Mouse (Mus musculus) kidney, postnatal 14 days (tissue): ENCODE measurements around the gene Wwc2.

Experiments used
- DNase-seq: peaks from one replicate; pipeline ENCODE4 v3.0.0; 2022; ENCODE audit warnings: mixed read lengths

Gene Wwc2

GRCm38 (mm10) chr8:47939217-47939616, 51.5 kb downstream of the Wwc2 start:
- no peak for DNase-seq

- no peak for DNase-seq
These were observed 54.3 kb downstream of the Wwc2 start for GRCm38 (mm10) chr8:47936386-47936785.

DNA sequence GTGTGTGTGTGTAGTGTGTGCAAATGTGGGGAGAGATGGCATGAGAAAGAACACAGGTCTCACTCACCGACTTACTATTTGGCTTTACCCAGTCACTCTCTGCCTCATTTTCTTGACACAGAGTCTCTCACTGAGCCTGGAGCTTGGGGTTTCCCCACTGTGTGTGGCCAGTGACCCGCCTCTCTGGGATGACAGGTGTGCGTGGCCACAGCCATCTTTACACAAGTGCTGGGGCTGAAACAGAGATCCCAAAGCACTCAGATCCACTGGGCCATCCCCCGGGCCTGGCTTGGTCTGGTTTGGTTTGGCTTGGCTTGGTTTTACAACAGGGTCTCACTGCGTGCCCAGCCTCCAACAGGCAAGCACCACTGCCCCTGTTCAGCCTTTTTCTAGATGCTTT, 55.3 kb downstream of the Wwc2 start:
- no peak for DNase-seq

- no peak for DNase-seq
These were observed 57.6 kb downstream of the Wwc2 start for GRCm38 (mm10) chr8:47933087-47933486.

DNA sequence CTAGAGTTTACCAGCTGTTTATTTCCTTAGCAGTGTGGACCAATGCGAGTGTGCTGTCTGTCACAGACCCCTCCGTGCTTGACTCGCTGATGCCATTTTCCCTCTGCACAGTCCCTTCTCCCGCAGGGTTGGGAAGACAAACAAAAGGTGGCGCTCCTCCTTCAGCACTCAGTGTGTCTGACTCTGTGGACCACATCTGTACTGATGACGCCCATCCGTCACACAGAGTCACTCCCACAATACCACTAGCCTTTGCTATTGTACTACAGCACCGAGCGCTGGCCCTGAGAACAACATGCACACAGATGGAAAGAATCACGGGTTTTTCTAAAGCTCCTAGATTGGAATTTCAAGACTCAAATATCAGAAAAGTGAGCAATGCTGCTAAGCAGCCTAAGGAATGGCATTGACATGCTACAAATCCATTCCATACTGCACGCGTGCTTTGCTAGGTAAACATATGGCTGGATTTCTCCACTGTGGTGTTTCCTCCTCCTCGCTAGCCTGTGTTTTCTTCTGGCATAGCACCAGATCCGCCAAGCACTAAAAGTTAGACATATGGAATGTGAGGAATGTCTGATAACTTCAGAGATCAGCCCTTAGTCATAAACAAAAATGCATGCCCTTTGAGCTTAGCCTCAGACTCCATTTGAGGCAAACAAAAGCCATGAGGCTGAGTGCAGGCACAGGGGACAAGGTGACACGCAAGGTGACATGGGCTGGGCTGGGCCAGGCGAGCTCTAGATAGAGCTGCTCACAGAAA, 58.5 kb downstream of the Wwc2 start:
- peak; percentile 65 for DNase-seq

DNA sequence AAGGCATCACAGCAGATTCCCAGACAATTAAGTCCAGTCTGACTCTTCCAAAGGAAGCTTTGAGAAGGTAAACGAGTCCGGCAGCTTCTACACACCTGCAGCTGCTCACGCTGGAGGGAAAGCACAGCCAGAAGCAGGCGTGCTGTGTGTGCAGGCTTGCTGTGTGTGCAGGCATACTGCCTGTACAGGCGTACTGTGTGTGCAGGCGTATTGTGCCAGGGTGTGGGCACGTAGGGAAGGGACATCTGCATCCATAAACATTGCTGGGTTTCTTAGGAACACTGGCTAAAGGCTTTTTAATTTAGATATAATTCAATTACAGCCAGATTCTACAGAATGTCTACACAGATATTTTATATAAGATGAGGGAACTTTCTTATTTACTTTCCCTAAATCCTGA, 59.4 kb downstream of the Wwc2 start:
- no peak for DNase-seq

DNA sequence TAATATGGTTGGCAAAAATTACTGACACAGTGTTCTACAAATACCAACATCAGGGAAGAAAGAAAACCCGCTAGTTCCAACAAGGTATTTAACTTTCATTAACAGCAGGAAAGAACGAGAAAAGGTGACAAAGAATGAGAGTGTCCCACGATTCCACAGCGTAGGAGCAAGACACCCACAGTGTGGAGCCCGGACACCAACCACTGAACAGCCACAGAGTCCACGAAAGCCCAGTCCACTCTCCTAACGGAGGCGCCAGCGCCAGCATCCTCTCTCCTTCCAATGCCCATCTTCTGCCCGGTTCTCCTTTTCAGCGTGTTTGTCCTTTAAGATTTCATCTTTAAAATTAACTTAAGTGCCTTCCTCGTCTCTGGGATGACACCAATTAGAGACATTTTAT, 61.1 kb downstream of the Wwc2 start:
- no peak for DNase-seq

DNA sequence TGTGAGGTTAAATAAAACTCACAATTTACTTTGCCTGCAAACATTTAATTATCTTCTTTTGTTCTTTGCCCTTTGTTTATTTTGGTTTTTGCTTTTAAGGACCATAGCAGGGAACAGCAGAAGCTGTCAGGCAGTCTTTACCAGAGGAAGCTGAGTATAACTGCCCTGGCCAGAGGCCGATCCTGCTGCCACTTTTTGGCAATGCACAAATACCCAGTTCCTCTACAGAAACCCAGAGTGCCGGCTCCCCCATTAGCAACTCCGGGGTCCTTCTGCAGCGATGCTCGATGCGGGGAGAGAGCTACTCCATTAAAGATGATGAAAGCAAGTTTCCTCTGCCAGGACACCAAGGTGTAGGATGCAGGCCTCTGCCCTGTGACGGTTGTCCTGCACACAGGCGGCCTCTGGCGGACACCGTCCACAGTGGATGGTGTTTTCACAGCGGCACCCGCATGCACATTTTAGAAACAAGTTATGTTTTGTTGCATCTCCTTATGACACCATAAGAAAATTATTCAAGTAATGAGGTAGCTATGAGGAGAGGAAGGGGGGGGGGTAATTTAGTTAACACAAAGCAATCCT, 62.0 kb downstream of the Wwc2 start:
- DNase-seq = no peak

DNA sequence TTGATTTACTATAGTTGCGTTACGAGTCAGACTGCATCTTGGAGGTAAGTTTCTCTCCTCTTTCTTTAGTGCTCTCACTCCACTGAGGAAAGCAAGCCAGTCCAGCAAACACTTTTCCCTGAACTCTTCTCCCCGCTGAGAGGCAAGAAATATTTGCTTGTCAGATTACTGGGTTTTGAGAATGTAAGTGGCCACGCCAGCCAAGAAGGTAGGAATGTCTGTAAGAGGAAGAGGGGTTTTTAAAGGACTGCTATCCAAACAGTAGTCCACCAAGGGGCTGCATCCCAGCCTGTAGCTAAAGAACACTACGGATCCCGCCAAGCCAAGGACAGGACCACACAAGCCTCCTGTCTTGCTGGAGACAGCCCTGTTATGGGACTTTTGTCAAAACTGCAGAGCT, 65.8 kb downstream of the Wwc2 start:
- DNase-seq = no peak

- no peak for DNase-seq
These were observed 67.9 kb downstream of the Wwc2 start for GRCm38 (mm10) chr8:47922816-47923215.

DNA sequence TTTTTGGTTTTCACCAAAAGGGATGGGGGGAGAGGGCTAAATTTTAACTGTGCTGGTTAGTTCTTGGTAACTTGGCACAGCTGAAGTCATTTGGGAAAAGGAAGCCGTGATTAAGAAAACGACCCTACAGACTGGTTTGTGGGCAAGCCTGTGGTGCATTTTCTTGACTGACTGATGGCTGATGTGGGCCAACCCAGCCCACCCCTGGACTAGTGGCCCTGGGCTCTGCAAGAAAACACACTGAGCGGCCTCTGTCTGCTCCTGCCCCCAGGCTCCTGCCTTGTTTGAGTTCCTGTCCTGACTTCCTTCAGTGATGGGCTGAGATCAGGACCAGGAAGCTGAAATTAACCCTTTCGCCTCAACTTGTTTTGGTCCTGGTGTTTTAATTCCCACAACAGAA, 68.7 kb downstream of the Wwc2 start:
- DNase-seq = no peak

DNA sequence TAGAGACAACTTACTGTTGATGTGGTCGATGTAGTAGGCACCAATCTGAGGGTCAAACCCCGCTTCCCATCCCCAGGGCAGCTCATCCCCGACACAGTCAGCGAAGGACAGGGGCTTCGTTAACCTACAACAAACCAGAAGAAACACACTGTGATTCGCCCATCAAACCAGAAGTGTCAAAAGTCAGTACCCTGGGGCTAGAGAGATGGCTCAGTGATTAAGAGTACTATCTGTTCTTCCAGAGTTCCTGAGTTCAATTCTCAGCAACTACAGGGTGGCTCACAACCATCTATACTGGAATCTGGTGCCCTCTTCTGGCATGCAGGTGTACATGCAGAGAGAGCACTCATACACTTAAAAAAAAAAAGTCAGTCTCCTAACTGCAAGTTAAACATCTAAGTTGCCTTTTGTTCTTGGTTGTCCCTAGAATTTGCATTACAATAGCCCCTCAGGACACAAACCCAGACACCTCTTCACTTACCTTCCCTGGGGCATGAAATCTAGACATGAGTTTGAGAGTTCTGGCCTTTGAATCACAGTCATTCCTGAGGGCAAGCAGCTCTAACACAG, 70.1 kb downstream of the Wwc2 start:
- no peak for DNase-seq

DNA sequence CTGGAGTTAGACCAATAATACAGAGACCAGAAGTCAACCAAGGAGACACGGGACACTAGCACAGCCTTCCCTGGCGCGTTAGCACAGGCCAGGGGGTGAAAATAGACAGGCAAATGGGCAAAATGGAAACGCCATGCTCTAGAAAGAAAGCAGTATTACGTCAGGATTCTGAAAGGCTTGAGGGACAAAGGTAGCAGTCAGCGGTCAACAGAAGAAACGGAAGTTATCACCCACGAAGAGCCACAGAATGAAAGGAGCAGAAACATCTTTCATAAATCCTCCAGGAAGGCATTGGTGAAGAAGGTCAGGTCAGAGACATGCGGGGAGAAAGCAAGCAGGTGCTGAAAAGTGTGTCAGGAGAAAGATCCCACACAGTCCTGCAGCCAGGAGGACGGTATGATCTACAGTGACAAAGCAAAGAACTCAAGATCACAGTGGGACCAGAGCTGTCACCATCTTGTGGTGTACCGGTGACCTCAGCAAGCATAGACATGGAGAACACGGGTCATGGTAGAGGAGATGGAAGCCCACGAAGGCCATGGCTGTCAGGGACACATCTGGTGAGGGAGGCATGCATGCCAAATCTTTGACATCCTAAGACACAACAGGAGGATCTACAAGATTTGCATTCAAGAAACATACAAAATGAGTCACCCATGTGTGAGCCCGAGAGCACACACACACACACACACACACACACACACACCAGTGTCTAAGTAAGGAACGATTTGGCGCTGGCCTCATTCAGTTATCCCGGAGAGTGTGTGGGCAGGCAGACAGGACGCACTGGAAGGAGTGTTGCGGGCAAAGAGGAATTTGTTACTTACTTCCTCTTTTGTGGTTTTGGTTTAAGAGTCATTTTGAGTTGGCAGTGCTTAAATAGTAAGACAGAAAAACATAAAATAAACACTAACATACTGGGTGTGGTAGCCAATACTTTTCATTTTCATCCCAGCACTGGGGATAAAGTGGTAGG, 73.4 kb downstream of the Wwc2 start:
- no peak for DNase-seq

DNA sequence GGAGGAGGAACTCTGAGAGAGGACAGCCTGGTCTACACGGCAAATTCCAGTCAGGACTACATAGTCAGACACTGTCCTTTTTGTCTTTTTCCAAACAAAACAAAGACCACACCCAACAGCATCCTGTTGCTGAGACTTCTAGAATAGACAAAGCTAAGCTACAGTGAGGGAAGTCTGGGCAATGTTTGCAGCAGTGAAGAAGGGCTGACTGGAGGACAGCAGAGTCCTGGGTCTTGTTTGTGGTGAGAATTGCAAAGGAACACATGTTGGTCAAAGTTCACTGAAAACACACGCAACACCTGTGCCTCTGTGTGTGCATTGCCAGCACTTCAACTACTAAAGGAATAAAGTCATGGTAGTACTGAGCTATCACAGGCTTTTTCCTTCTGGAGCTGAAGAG, 75.2 kb downstream of the Wwc2 start:
- no peak for DNase-seq

DNA sequence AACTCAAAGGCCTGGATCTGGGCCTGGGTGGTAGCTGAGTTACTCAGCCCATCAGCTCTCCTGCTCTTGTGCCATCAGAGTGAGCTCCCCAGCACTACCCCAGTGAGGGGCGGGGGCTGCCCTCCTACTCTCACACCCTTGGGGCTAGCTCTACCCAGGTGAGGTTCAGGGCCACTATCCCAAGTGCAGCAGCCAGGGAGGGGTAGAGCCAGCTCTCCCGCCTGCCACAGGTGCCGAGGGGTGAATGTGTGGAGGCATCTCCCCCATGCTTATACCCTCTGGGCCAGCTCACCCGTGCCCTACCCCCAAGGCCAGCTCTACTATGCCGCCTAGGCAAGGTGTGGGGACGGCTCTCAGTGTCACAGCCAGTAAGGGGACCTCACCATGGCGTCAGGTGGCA, 75.8 kb downstream of the Wwc2 start:
- no peak for DNase-seq

GRCm38 (mm10) chr8:47914161-47914560, 76.6 kb downstream of the Wwc2 start:
- no peak for DNase-seq

- peak; percentile 67 for DNase-seq
These were observed 77.1 kb downstream of the Wwc2 start for GRCm38 (mm10) chr8:47913621-47914020.

- no peak for DNase-seq
These were observed 81.0 kb downstream of the Wwc2 start for GRCm38 (mm10) chr8:47909681-47910080.

GRCm38 (mm10) chr8:47907056-47907455, 83.7 kb downstream of the Wwc2 start:
- DNase-seq = no peak

- no peak for DNase-seq
These were observed 84.6 kb downstream of the Wwc2 start for GRCm38 (mm10) chr8:47906142-47906541.

- no peak for DNase-seq
These were observed 85.5 kb downstream of the Wwc2 start for GRCm38 (mm10) chr8:47905256-47905655.

DNA sequence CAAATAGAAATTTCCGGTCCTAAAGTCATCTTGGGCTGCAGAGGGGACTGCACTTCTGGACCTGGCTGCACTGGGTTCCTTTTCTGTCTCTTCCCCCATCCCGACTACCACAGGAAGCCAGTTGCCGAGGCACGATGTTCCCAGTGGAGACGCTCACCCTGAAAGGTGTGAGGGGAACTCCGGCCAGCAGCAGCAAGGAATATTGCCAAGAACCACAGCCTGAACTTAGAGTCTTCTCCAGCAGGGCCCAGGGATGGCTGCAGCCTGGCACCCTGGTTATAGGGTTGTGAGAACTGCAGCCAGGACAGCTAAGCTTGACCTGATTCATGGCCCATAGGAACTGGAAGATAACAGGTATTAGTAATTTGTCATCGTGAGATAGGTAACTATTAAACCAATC, 86.7 kb downstream of the Wwc2 start:
- DNase-seq = peak; percentile 37

- no peak for DNase-seq
These were observed 88.0 kb downstream of the Wwc2 start for GRCm38 (mm10) chr8:47902704-47903103.
